Mouse (Mus musculus): Measurements from ENCODE around the gene Washc4.

Washc4 gene

DNA sequence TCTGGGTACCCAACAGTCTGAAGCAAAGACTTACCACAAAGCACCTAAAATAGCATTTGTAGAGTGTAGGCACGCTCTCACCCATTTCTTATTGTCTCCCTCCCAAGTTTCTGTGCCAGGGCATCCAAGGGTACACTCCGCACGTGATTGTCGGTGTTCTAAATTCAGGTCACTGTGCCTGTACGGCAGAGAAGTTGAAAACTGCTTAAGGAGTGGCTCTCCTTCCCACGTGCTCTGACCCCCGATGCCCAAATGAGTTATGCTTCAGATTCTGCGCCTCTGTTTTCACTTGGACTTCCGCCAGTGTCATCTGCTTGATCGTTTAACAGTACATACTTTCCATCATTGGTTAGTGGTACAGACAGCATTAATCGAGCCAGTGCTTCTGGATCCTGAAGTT is 57.1 kb downstream of the Washc4 start:
- no peak for DNase-seq (ENCODE audit: low read depth)

DNA sequence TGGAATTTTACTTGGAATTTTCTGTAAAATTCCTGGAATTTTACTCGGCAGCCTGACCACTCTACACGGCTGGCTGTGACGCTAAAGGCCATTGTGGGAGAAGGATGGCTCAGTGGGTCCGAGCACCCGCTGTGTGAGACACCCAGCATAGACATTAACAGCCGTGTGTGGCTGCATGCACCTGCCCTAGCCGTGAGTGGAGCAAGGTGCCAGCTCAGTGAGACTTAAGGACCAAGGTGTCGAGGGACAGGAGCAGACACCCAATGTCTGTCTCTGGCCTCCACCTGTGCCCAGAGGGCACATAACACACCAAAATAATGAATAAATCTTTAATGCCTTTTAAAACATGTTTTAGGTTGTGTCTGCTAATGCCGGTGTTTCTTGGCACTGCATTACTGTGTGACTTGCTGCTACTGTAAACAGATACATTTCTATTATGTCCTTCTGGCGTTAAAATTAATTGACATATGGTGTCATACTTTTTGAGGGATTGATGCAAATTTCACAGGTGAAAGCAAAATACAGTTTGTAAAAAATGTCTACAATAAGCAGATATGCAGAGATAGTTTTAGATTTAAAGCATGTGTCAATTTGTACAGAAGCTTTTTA is 60.5 kb downstream of the Washc4 start:
- no peak for DNase-seq (ENCODE audit: low read depth)

- DNase-seq (ENCODE audit: low read depth), result no peak
Observed at GRCm38 (mm10) chr10:83605637-83606183, 62.2 kb downstream of the Washc4 start.

GRCm38 (mm10) chr10:83607111-83607510 is 63.6 kb downstream of the Washc4 start:
- no peak for DNase-seq (ENCODE audit: low read depth)

DNA sequence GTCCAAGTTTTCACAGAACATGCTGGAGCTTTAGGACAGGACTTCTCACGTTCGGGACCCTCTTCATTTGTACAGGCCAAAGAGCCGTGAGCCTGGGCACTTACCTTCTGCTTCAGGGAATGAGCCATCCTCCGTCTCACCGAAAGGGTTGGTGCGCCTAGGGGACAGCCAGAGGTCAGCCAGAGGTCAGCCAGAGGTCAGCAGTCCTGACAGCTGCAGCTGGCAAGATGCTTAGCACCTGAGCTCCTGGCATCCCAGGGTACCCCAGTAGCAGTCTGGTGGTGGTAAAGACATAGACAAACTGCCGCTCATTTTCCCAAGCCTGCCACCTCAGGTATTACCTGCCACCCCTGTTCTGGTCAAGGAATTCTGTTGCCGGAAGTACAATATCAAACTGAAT is 65.0 kb downstream of the Washc4 start:
- DNase-seq (ENCODE audit: low read depth), result no peak

DNA sequence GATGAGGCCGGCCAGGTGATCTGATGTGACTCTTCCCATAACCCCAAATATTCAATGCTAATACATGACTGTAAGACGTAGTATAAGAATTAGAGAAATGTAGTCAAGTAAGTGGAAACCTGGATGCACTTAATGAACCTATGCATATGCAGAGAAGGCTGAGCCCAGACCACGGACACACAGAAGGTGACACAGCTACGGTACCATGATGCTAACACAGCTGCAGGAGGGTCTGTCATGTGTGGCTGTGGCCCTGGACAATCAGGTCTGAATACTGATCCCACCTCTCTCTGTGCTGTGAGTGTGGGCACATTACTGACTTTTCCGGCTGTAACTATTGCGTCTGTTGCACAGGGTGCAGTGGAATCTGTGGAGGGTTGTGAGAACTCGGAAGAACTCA is 67.0 kb downstream of the Washc4 start:
- DNase-seq (ENCODE audit: low read depth), result no peak

GRCm38 (mm10) chr10:83611863-83612262 is 68.3 kb downstream of the Washc4 start:
- DNase-seq (ENCODE audit: low read depth), result no peak

GRCm38 (mm10) chr10:83612648-83613215 is 69.2 kb downstream of the Washc4 start:
- DNase-seq (ENCODE audit: low read depth), result no peak

DNA sequence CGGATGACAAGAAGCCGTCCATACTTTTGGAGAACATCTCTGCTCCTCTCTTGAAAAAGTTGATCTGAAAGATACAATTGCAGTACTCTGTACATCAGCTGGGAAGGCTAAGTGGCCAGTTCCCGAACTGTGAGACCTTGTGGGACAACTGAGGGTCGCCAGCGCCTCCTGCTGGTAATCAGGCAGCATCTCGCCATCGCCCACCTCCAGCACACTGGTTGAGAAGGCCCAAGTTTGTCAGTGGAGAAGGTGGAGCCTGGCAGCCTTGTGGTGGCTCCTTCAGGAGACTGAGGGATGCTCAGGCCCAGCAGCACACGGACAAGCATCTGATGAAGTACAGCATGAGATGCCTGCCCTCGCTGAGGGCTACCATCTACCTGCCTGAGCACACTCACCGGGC is 73.8 kb downstream of the Washc4 start:
- DNase-seq (ENCODE audit: low read depth), result peak; percentile 49

- no peak for DNase-seq (ENCODE audit: low read depth)
Observed at GRCm38 (mm10) chr10:83618819-83619440, 75.4 kb downstream of the Washc4 start.

DNA sequence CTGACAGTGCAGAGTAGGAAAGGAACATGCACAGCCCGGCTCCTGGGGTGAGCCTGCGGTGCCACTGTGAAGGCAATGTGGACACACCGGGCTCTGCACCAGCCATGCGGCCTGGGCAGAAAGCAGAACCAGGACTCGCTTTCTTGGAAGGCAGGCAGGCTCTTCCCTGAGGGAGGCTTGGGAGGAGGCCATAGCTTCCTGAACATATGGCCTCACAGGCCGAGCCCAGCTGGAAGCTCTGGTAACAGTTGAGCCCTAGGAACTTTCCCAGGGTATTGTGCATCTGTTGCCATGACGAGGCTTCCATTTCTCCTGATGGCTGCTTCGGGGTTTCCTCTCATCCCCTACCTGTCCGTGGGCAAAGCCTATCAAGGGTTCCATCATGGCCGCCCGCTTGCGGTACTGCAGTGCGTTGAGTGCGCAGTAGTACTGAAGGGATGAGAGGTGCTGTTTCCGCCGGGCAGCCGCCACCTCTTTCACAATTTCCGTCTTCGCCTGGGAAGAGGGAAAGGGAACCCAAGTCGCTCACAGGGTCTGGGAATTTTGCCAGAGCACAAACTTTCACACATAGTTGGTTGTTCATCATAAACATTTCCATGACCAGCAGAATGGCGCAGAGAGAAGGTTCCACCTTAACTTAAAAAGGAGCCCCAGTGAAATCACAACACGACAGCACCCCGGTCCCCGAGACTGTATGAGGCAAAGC is 77.0 kb downstream of the Washc4 start:
- no peak for DNase-seq (ENCODE audit: low read depth)

DNA sequence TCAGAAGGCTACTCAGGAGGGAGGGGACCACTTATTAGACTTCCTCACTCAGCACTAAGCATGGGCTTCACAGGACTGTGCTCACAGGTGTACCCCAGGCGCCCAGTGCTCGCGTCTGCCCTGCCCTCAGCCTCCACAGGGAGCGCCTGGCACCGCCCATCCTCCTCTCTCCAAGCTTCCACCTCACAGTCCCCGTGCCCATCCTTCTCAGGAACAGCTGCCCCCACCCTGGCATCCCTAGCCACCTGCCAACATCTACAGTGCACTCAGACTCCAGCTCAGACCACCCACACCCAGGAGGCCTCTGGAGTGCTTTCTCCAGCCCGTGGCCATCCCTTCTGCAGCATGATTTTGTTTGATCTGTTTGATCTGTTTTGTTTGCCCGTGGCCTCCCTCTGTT is 80.5 kb downstream of the Washc4 start:
- DNase-seq (ENCODE audit: low read depth), result no peak

DNA sequence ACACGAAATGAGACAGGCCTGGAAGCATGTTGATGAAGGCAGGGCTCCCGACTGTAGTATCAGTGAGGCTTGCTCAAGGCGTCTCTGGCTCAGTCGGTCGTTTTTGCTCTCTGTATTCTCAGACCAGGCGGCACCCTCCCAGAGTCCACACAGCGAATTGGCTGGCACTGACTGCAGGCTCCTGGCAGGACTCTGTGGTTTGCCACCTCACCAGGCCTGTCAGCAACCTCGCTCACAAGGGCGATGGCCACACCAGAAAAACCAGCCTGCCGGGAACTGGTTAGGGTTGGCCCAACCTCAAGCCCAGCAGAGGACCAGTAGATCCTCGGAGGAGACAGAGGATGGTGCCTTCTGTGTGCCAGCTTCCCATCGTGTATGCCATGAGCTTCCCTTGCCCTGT is 81.3 kb downstream of the Washc4 start:
- DNase-seq (ENCODE audit: low read depth), result no peak

DNA sequence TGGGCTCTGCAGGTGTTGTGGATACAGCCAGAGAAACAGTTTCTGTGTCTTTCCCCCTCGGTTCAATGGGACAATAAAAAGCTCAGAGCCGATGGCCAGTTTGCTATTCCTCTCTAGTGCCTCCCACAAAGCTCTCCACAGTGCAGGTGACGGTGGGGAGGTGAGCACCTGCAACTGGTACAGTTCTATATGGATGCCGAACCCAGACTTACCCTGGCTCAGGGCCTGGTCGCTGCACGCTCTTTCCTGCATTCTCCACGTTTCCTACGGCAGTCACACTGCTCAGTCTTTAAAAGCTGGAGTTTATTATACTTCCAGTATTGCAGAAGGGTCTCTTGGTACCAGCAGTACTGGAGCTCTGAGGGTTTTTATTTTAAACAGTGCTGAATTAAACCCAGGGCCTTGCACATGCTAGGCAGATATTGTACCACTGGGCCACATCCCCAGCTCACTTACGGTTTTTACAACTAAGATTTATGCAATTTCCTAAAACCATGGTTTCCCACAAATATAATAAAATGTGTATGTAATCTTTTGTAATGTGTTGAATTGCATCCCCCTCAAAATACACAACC is 83.6 kb downstream of the Washc4 start:
- DNase-seq (ENCODE audit: low read depth), result no peak

- no peak for DNase-seq (ENCODE audit: low read depth)
Observed at GRCm38 (mm10) chr10:83628241-83628640, 84.7 kb downstream of the Washc4 start.

- DNase-seq (ENCODE audit: low read depth), result no peak
Observed at GRCm38 (mm10) chr10:83629190-83629781, 85.7 kb downstream of the Washc4 start.

- DNase-seq (ENCODE audit: low read depth), result no peak
Observed at GRCm38 (mm10) chr10:83629878-83630277, 86.3 kb downstream of the Washc4 start.

- no peak for DNase-seq (ENCODE audit: low read depth)
Observed at GRCm38 (mm10) chr10:83630899-83631298, 87.3 kb downstream of the Washc4 start.

- DNase-seq (ENCODE audit: low read depth), result no peak
Observed at GRCm38 (mm10) chr10:83631775-83632174, 88.2 kb downstream of the Washc4 start.

- no peak for DNase-seq (ENCODE audit: low read depth)
Observed at GRCm38 (mm10) chr10:83632806-83633374, 89.3 kb downstream of the Washc4 start.

GRCm38 (mm10) chr10:83634461-83634860 is 90.9 kb downstream of the Washc4 start:
- peak; percentile 36 for DNase-seq (ENCODE audit: low read depth)

DNA sequence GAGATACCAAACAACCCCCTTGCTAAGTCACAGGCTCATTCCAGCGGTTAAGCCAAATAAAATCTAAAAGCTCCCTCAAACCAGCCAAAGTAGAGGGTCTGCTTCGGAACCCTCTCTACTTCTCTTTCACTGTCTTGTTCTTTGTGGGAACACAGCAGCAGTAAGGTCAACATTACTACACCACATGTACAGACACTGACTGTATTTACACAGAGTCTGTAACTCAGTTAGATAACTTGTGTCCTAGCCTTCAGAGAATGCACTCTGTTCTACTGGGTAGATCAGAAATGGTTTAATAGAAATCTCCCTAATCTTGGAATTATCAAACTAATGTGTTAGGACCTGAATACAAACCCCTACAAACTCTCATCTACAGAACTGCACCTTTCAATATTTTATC is 92.6 kb downstream of the Washc4 start:
- no peak for DNase-seq (ENCODE audit: low read depth)
